Mouse (Mus musculus) hindbrain, embryonic 12.5 days (tissue): Measurements from ENCODE around the gene Grik1. TPM values are rescaled to one million over a fixed set of nuclear protein-coding genes. Genes with fewer than 3 reads are reported as not detected.

ENCODE experiments used
- ATAC-seq: fragments of 200-750 bp; cut with Nextera tagmentation; 2 replicates; pipeline ENCODE4 v1.8.0; 2017; ENCODE audit warnings: moderate TSS enrichment; ENCODE audit not compliant: low FRiP score
- H3K27ac ChIP-seq: fragments of 300-500 bp; sonication (generic); 2 replicates; pipeline ENCODE4 v1.5.1; 2016; ENCODE audit warnings: mild to moderate bottlenecking
- H3K27me3 ChIP-seq: fragments of 300-500 bp; sonication (generic); 2 replicates; pipeline ENCODE4 v1.6.1; 2016; ENCODE audit warnings: mild to moderate bottlenecking
- H3K36me3 ChIP-seq: fragments of 300-500 bp; sonication (generic); 2 replicates; pipeline ENCODE4 v1.6.1; 2016; ENCODE audit warnings: mild to moderate bottlenecking
- H3K4me1 ChIP-seq: fragments of 300-500 bp; sonication (generic); 2 replicates; pipeline ENCODE4 v1.6.1; 2016
- H3K4me2 ChIP-seq: fragments of 300-500 bp; sonication (generic); replicated peaks from 2 replicates; pipeline ENCODE4 v1.6.1; 2016; ENCODE audit warnings: mild to moderate bottlenecking
- H3K4me3 ChIP-seq: fragments of 300-500 bp; sonication (generic); 2 replicates; pipeline ENCODE4 v1.5.1; 2016; ENCODE audit warnings: mild to moderate bottlenecking
- H3K9ac ChIP-seq: fragments of 300-500 bp; sonication (generic); 2 replicates; pipeline ENCODE4 v1.6.1; 2016; ENCODE audit warnings: mild to moderate bottlenecking, moderate library complexity
- H3K9me3 ChIP-seq: fragments of 300-500 bp; sonication (generic); replicated peaks from 2 replicates; pipeline ENCODE4 v1.6.1; 2016; ENCODE audit warnings: mild to moderate bottlenecking
- WGBS: fragments of 180-500 bp; shearing (Covaris S2); methylation state at CpG from one replicate; pipeline ENCODE4 v1.1.7; 2016; 5-methylcytosine and 5-hydroxymethylcytosine counted together
- polyA plus RNA-seq: library from polyadenylated mRNA; unstranded; fragments of >200 nt; fragmentation: Nextera tagmentation; extraction: Ambion mirVana; gene quantifications from 2 replicates; pipeline ENCODE4 v1.2.1, GENCODE M21; 2016

Grik1 gene
- polyA plus RNA-seq, 1 experiment from 2014 or later = 6.1 TPM

DNA sequence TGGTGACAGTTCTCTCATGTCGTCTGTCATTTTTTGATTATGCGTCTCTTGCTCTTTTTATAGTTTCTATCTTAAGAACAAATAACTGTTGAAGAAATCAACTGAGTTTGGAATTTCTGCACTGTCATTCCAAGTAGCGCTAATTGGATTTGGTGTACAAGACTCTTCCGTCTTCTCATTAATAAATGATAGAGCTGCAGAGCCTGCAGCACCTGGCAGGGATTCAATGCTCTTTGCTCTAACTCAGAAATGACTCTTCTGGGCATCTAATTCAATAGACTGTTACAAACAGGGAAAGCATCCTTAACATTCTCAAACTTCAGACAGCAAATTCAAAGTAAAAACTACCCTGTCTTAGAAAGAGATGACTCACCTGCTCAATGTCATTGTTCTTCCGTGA lies 376.3 kb downstream of the Grik1 start:
- WGBS = 96% methylated on average over 5 of the region's 5 CpGs
- H3K27ac ChIP-seq = no peak overlapping the region
- H3K9ac ChIP-seq = no peak overlapping the region
- no peak overlapping the region for H3K4me2 ChIP-seq
- H3K36me3 ChIP-seq = no peaks in the 10 kb centered on the region
- no peaks in the 10 kb centered on the region for H3K9me3 ChIP-seq
- no peak overlapping the region for H3K4me3 ChIP-seq
- H3K27me3 ChIP-seq = no peaks in the 10 kb centered on the region
- no peak for ATAC-seq
- H3K4me1 ChIP-seq = peaks cover 20% of the 10 kb centered on the region

DNA sequence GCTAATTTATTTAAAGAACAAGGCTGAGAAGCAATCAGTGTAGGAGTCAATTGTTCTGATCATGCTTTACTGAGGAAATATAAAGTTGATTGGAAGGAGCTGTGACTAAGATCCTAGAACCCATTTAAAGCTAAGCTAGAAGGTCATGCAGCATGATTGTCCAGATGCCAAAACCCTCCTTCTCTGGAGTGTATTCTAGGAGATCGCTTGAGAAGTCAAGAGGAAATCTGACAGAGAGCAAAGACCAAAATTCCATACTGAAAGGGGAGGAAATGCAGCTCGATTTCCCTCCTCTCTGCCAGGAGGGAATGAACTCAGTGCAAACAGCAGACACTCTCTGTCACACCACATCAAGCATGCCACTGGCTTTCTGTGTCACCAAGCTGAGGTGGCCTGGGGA lies 378.9 kb downstream of the Grik1 start:
- Histone ChIP-seq H3K9me3 (no peaks in the 10 kb centered on the region), H3K36me3 (no peaks in the 10 kb centered on the region), H3K4me1 (peaks cover 2% of the 10 kb centered on the region), H3K4me2 (no peak overlapping the region), H3K4me3 (no peak overlapping the region), H3K9ac (no peak overlapping the region), H3K27me3 (no peaks in the 10 kb centered on the region), H3K27ac (no peak overlapping the region)
- no peak for ATAC-seq
- WGBS = 68% methylated on average over 2 of the region's 2 CpGs

DNA sequence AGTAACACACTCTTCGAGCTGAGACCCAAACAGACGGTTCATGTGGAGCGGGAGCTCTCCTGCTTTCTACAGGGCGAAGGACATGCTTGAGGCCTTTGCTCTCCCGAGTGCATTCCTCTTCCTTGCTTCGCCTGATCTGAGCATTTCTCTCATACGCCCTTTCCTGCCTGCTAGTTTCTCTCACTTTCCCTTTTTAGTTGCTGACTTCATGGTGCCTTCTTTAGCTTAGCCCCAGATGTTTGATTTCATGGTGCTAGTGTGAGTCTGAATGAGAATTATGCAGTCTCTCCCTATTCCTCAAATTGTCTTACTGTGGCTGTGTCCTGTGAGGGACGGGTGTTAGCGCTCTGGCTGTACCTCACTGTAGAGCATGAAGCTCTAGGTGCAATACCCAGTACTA lies 388.0 kb downstream of the Grik1 start:
- no peak for ATAC-seq
- H3K4me1 ChIP-seq = no peaks in the 10 kb centered on the region
- 78% methylated on average over 9 of the region's 9 CpGs for WGBS
- H3K27me3 ChIP-seq = no peaks in the 10 kb centered on the region
- no peak overlapping the region for H3K4me2 ChIP-seq
- H3K4me3 ChIP-seq = no peak overlapping the region
- H3K9me3 ChIP-seq = no peaks in the 10 kb centered on the region
- no peak overlapping the region for H3K27ac ChIP-seq
- no peaks in the 10 kb centered on the region for H3K36me3 ChIP-seq
- H3K9ac ChIP-seq = no peak overlapping the region

DNA sequence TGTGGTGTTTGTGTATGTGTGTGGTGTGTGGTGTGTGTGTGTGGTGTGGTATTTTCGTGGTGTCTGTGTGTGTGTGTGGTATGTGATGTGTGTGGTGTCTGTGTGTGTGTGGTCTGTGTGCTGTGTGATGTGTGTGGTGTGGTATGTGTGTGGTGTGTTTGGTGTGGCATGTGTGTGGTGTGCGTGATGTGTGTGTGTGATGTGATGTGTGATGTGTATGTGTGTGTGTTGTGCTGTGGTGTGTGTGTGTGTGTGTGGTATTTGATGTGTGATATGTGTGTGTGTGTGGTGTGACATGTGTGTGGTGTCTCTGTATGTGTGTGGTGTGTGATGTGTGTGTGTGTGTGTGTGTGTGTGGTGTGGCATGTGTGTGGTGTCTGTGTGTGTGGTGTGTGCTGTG lies 388.9 kb downstream of the Grik1 start:
- no peak overlapping the region for H3K4me3 ChIP-seq
- H3K27me3 ChIP-seq = no peaks in the 10 kb centered on the region
- 92% methylated on average over 2 of the region's 2 CpGs for WGBS
- H3K4me2 ChIP-seq = no peak overlapping the region
- no peaks in the 10 kb centered on the region for H3K4me1 ChIP-seq
- no peak overlapping the region for H3K9ac ChIP-seq
- H3K9me3 ChIP-seq = no peaks in the 10 kb centered on the region
- H3K27ac ChIP-seq = no peak overlapping the region
- no peaks in the 10 kb centered on the region for H3K36me3 ChIP-seq
- ATAC-seq = 0 out of 2 replicates have a peak, but pooled peaks have one; percentile 29

DNA sequence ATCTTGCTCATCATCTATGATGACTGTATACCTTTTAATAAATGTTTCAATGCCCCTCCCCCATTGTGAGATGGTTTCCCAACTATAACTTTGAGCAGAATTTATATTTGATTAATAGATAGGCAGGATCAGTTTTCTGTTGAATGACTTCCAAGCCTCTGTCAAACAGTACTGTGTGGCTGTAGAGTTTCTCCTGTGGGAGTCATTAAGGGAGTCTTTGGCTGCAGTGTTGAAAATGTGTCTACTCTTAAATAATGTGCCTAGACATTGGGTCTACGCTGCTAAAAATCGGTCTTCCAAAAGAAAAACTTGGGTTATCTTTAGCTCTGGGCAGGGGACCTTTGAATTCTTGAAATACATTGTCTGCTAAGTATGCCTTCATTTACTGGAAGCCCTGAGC lies 414.1 kb downstream of the Grik1 start:
- H3K4me2 ChIP-seq = no peak overlapping the region

DNA sequence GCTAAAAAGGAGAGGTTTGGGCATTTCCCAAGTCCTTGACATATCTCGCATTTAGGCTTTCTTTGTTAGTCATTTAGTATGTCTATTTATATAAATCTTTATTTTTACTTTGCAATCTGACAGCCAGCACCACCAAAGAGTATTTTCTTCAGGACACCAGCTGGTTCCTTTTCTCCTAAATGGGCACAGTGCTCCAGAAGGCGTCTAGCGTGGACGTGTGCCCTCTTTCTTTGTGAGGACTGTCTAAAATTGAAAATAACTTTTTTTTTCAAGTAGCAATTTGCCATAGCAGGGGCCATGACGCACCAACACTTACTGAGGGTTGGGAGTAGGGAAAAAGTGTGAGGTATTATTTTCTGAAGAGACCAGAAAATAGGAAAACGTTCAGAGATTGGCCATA lies 425.5 kb downstream of the Grik1 start:
- WGBS = 93% methylated on average over 6 of the region's 6 CpGs
- Histone ChIP-seq H3K27ac (no peak overlapping the region), H3K4me2 (no peak overlapping the region), H3K9ac (no peak overlapping the region), H3K9me3 (no peaks in the 10 kb centered on the region), H3K27me3 (no peaks in the 10 kb centered on the region), H3K4me3 (no peak overlapping the region), H3K4me1 (no peaks in the 10 kb centered on the region), H3K36me3 (no peaks in the 10 kb centered on the region)
- ATAC-seq = no peak

More for the DNA sequence above, 414.1 kb downstream of the Grik1 start:
- WGBS = 89% methylated on average over 2 of the region's 2 CpGs
- H3K4me1 ChIP-seq = no peaks in the 10 kb centered on the region
- H3K4me3 ChIP-seq = no peak overlapping the region
- no peaks in the 10 kb centered on the region for H3K36me3 ChIP-seq
- H3K9me3 ChIP-seq = no peaks in the 10 kb centered on the region
- H3K9ac ChIP-seq = no peak overlapping the region
- ATAC-seq = no peak
- no peaks in the 10 kb centered on the region for H3K27me3 ChIP-seq
- no peak overlapping the region for H3K27ac ChIP-seq

DNA sequence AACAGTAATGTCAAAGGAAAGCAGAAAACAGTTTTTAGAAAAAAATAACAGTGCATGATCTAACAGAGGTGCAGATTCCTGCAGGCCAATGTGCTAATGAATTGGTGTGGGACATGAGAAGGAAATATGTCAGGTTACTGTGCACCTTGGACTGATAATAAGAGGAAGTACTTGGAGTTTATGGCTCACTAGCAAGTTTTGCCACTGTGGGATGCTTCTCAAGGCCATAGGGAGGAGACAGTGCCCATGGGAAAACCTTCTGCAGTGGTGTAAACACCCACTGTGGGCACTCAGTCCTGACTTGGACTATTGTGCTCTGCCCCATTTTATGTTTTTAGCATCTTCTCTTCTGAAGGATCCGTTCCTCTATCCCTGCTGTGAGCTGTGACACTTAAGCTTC lies 428.3 kb downstream of the Grik1 start:
- 22% methylated on average over 1 of the region's 1 CpGs for WGBS
- no peak for ATAC-seq
- H3K4me1 ChIP-seq = no peaks in the 10 kb centered on the region

DNA sequence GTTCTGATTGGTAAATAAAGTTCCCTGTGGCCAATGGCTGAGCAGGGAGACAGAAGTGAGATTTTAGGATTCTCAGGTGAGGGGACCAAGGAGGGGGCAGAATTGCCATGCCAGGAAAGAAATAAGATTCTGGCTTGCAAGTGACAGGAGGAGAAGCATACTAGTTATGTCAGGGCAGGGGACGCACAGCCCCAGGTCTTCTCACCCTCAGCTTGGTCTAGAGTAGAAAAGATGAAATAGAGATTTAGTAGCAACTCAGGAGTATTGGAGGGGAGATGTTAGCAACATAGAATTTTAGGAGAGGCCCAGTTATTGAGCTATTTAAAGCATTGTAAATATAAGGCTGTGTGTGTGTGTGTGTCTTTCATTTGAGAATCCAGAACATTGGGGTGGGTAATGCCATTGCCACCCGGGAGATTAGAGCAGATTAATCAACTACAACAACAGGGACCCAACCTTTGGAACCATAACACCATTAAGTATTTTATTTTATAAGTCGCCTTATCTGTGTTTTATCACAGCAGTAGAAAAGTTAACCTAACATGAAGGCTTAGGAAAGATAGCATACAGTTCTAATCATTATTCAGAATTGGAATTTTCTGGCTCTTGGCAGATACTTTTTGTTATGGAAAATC lies 436.5 kb downstream of the Grik1 start:
- Histone ChIP-seq H3K4me2 (no peak overlapping the region), H3K4me1 (no peaks in the 10 kb centered on the region), H3K27ac (no peak overlapping the region), H3K27me3 (no peaks in the 10 kb centered on the region), H3K36me3 (no peaks in the 10 kb centered on the region), H3K4me3 (no peak overlapping the region), H3K9ac (no peak overlapping the region), H3K9me3 (no peaks in the 10 kb centered on the region)
- no peak for ATAC-seq
- WGBS = 83% methylated on average over 3 of the region's 3 CpGs

More for the DNA sequence above, 428.3 kb downstream of the Grik1 start:
- Histone ChIP-seq H3K9ac (no peak overlapping the region), H3K9me3 (no peaks in the 10 kb centered on the region), H3K4me2 (no peak overlapping the region), H3K27me3 (no peaks in the 10 kb centered on the region), H3K36me3 (no peaks in the 10 kb centered on the region), H3K27ac (no peak overlapping the region), H3K4me3 (no peak overlapping the region)

DNA sequence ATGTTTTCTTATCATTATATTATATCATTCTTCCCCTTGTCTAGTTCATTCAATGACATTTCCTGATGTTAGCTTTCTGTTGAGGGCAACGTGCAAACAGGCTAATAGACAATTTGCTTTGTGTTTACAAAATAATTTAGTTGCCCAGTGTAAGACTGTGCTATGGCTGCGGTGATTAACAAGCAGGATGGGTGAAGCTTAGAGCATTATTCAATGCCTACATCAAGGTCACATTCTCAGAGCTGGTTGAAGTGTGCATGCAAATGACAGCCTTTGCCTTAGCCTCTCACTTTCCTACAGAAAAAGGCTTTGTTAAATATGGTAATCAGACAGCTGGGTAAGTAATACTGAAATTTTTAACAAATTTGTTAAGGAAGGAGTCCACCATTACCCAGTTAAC lies 438.5 kb downstream of the Grik1 start:
- no peaks in the 10 kb centered on the region for H3K36me3 ChIP-seq
- H3K27me3 ChIP-seq = no peaks in the 10 kb centered on the region
- peak; percentile 72; the same call in 1 of the 2 replicates for ATAC-seq
- H3K4me1 ChIP-seq = no peaks in the 10 kb centered on the region
- H3K9me3 ChIP-seq = no peaks in the 10 kb centered on the region
- WGBS = 69% methylated on average over 2 of the region's 2 CpGs
- no peak overlapping the region for H3K9ac ChIP-seq
- no peak overlapping the region for H3K27ac ChIP-seq
- H3K4me2 ChIP-seq = no peak overlapping the region
- H3K4me3 ChIP-seq = no peak overlapping the region

DNA sequence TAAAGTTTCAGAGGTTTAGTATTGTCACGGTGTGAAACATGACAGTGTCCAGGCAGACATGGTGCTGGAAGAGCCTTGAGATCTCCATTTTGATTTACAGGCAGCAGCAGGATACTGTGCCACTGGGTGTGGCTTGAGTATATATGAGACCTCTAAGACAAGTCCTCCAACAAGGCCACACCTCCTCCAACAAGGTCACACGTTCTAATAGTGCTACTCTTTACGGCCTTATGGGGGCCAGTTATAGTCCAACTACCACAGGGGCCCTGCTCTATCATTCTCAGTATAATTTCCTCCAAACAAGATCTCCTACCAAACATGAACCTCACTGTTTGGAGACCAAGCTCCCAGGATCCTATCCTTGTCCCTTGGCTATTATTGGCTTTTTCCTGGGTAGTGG lies 441.3 kb downstream of the Grik1 start:
- H3K36me3 ChIP-seq = no peaks in the 10 kb centered on the region
- no peaks in the 10 kb centered on the region for H3K4me1 ChIP-seq
- H3K27ac ChIP-seq = no peak overlapping the region
- 97% methylated on average over 3 of the region's 3 CpGs for WGBS
- H3K9ac ChIP-seq = no peak overlapping the region
- ATAC-seq = no peak
- no peak overlapping the region for H3K4me3 ChIP-seq
- H3K4me2 ChIP-seq = no peak overlapping the region
- no peaks in the 10 kb centered on the region for H3K9me3 ChIP-seq
- H3K27me3 ChIP-seq = no peaks in the 10 kb centered on the region

Other genes with a start within 250 kb of the Grik1 start
- gene Cldn17, start 216.7 kb upstream of the Grik1 start, polyA plus RNA-seq = not detected in 2 replicates